8 mouse cellular contexts compared by ENCODE assay signal in the genomic region with DNA sequence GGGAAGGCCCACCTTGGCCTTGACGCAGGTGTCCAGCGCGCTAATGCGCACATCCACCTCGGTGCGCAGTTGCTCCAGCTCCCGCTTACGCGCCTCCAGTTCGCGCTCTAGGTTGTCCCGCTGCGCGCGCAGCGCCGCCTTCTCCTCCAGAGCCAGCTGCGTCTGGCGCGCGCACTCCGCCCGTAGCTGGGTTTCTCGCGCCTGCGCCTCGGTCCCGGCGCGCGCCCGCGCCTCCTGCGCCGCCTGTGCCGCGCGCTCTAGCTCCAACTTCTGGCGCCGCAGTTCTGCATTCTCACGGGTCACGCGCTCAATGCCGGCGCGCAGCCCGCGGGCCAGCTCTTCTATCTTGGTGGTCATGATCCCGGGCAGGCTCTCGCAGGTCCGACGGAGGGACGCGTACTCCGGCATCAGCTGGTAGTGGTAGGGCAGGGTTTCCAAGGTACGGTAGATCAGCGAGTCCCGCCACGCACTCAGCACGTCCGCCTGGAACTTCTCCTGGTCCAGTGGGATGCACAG. TPM values are rescaled to one million over a fixed set of nuclear protein-coding genes. Genes with fewer than 3 reads are reported as not detected.
DNase-seq lines count a peak whose midpoint lies in the region; ATAC-seq and TF ChIP-seq lines count a peak whose summit lies in the region.

No protein-coding gene starts in this region.

- H3K27ac ChIP-seq in hindbrain, embryonic 12.5 days, result no peak overlapping the region
- H3K27ac ChIP-seq in lung, postnatal 0 days (ENCODE audit: low read length), result no peak overlapping the region

- H3K9ac ChIP-seq in hindbrain, embryonic 12.5 days, result peak overlapping the region; percentile 28; the same call in 1 of the 2 replicates
- no peak overlapping the region for H3K9ac ChIP-seq in lung, postnatal 0 days (replicated peaks; ENCODE audit: low read depth)

- ATAC-seq in hindbrain, embryonic 12.5 days (ENCODE audit: low FRiP score), result peak; percentile 80
- ATAC-seq in lung, postnatal 0 days, result peak; percentile 64

- peak; percentile 91 for DNase-seq in adrenal gland, adult 2 months
- DNase-seq in cerebellum, postnatal 25 days, result peak; percentile 80 to 89
- DNase-seq in frontal cortex, postnatal 25 days (ENCODE audit: low spot score in 2 of 2), result peak; percentile 61 to 68
- peak; percentile 69 to 75 for DNase-seq in layer of hippocampus, postnatal 14 days (ENCODE audit: low spot score in 2 of 2)
- DNase-seq in lung, postnatal 0 days (ENCODE audit: low spot score), result peak; percentile 86
- DNase-seq in right cerebral cortex, adult 18-20 months, result peak; percentile 92
- DNase-seq in B cell, adult 2 months, result no peak

- H3K36me3 ChIP-seq in hindbrain, embryonic 12.5 days, result no peaks in the 10 kb centered on the region
- H3K36me3 ChIP-seq in lung, postnatal 0 days (ENCODE audit: insufficient read depth, low read length), result no peaks in the 10 kb centered on the region

- no peaks in the 10 kb centered on the region for H3K9me3 ChIP-seq in hindbrain, embryonic 12.5 days (replicated peaks)
- H3K9me3 ChIP-seq in lung, postnatal 0 days (ENCODE audit: low read length), result no peaks in the 10 kb centered on the region

- peaks cover 7% of the 10 kb centered on the region; the same call in 1 of the 2 replicates for H3K4me1 ChIP-seq in hindbrain, embryonic 12.5 days
- no peaks in the 10 kb centered on the region for H3K4me1 ChIP-seq in lung, postnatal 0 days (ENCODE audit: insufficient read depth, low read depth, low read length)

- H3K4me3 ChIP-seq in hindbrain, embryonic 12.5 days, result peak overlapping the region; percentile 36
- peak overlapping the region; percentile 33 for H3K4me3 ChIP-seq in lung, postnatal 0 days (ENCODE audit: low read depth, low read length)

- H3K4me2 ChIP-seq in hindbrain, embryonic 12.5 days (replicated peaks), result peak overlapping the region; percentile 59
- peak overlapping the region; percentile 54 for H3K4me2 ChIP-seq in lung, postnatal 0 days (replicated peaks; ENCODE audit: low read depth, low read length)

- H3K27me3 ChIP-seq in hindbrain, embryonic 12.5 days, result peaks cover 64% of the 10 kb centered on the region
- peaks cover 14% of the 10 kb centered on the region for H3K27me3 ChIP-seq in lung, postnatal 0 days (replicated peaks; ENCODE audit: insufficient read depth, low read length)

- no peak for TF ChIP-seq EP300 in lung, postnatal 0 days (IDR thresholded peaks at IDR 0.05)

- under 1% methylated on average over 61 of the region's 61 CpGs for WGBS in hindbrain, embryonic 12.5 days
- WGBS in lung, postnatal 0 days, result under 1% methylated on average over 60 of the region's 61 CpGs

- TF ChIP-seq CTCF in lung, postnatal 0 days (IDR thresholded peaks at IDR 0.05), result no peak

RNA-seq across cellular contexts. Expression of gene Plvap, which starts 3.9 kb away (rescaled TPM):
- total RNA-seq in adrenal gland, adult 2 months (2021), result 100 to 1,000 TPM; 198 to 219 TPM
- polyA plus RNA-seq in adrenal gland, adult 2 months (2012; rRNA removed), result 559 and 580 TPM in 2 replicates
- 39.7 and 42.4 TPM in 2 replicates for polyA plus RNA-seq in hindbrain, embryonic 12.5 days (2016; fragmentation: Nextera tagmentation; extraction: Ambion mirVana)
- 1 to 10 TPM; 7.2 to 7.6 TPM for total RNA-seq in layer of hippocampus, postnatal 14 days (2021)
- 246 and 265 TPM in 2 replicates for polyA plus RNA-seq in lung, postnatal 0 days (2015; fragmentation: Nextera tagmentation; extraction: Ambion mirVana)

RNA-seq across cellular contexts. Expression of gene Ccdc194, which starts 17.9 kb away (rescaled TPM):
- not detected for total RNA-seq in adrenal gland, adult 2 months (2021)
- polyA plus RNA-seq in adrenal gland, adult 2 months (2012; rRNA removed), result not detected in 2 replicates
- polyA plus RNA-seq in hindbrain, embryonic 12.5 days (2016; fragmentation: Nextera tagmentation; extraction: Ambion mirVana), result 0.67 and 0.70 TPM in 2 replicates
- total RNA-seq in layer of hippocampus, postnatal 14 days (2021), result not detected
- polyA plus RNA-seq in lung, postnatal 0 days (2015; fragmentation: Nextera tagmentation; extraction: Ambion mirVana), result 0.07 and 0.08 TPM in 2 replicates

RNA-seq across cellular contexts. Expression of gene Gtpbp3, which starts 19.7 kb away (rescaled TPM):
- 10 to 100 TPM; 15.6 to 26.7 TPM for total RNA-seq in adrenal gland, adult 2 months (2021)
- polyA plus RNA-seq in adrenal gland, adult 2 months (2012; rRNA removed), result 58.3 and 77.4 TPM in 2 replicates
- polyA plus RNA-seq in hindbrain, embryonic 12.5 days (2016; fragmentation: Nextera tagmentation; extraction: Ambion mirVana), result 15.3 and 16.5 TPM in 2 replicates
- total RNA-seq in layer of hippocampus, postnatal 14 days (2021), result 10 to 100 TPM; 30.6 to 33.3 TPM
- polyA plus RNA-seq in lung, postnatal 0 days (2015; fragmentation: Nextera tagmentation; extraction: Ambion mirVana), result 10.6 and 11.6 TPM in 2 replicates

RNA-seq across cellular contexts. Expression of gene Ano8, which starts 21.9 kb away (rescaled TPM):
- total RNA-seq in adrenal gland, adult 2 months (2021), result 10 to 100 TPM in 1 of 2 experiments, 1 to 10 TPM in 1; 9.9 to 16.4 TPM
- 44.9 and 54.6 TPM in 2 replicates for polyA plus RNA-seq in adrenal gland, adult 2 months (2012; rRNA removed)
- polyA plus RNA-seq in hindbrain, embryonic 12.5 days (2016; fragmentation: Nextera tagmentation; extraction: Ambion mirVana), result 18.0 and 19.6 TPM in 2 replicates
- 10 to 100 TPM; 60.1 to 62.4 TPM for total RNA-seq in layer of hippocampus, postnatal 14 days (2021)
- 1.1 and 1.2 TPM in 2 replicates for polyA plus RNA-seq in lung, postnatal 0 days (2015; fragmentation: Nextera tagmentation; extraction: Ambion mirVana)

RNA-seq across cellular contexts. Expression of gene Bst2, which starts 29.6 kb away (rescaled TPM):
- 10 to 100 TPM; 63.1 to 98.6 TPM for total RNA-seq in adrenal gland, adult 2 months (2021)
- 457 and 528 TPM in 2 replicates for polyA plus RNA-seq in adrenal gland, adult 2 months (2012; rRNA removed)
- 12.9 and 13.4 TPM in 2 replicates for polyA plus RNA-seq in hindbrain, embryonic 12.5 days (2016; fragmentation: Nextera tagmentation; extraction: Ambion mirVana)
- 1 to 10 TPM; 3.4 to 5.5 TPM for total RNA-seq in layer of hippocampus, postnatal 14 days (2021)
- 86.2 and 99.8 TPM in 2 replicates for polyA plus RNA-seq in lung, postnatal 0 days (2015; fragmentation: Nextera tagmentation; extraction: Ambion mirVana)

Comparison
In these comparisons a context has a peak if more than half of its experiments do, and no peak if none do; other contexts are left out.
1. DNase-seq: peak in adrenal gland, adult 2 months (single experiment), cerebellum, postnatal 25 days (2 of 2), frontal cortex, postnatal 25 days (2 of 2), layer of hippocampus, postnatal 14 days (2 of 2), lung, postnatal 0 days (single experiment) and right cerebral cortex, adult 18-20 months (single experiment); none in B cell, adult 2 months (0 of 2).